Mouse (Mus musculus) inflammation-experienced regulatory T-cells (primary cell): ENCODE results near the gene Smarca1. TPM values are rescaled to one million over a fixed set of nuclear protein-coding genes. Genes with fewer than 3 reads are reported as not detected.

ENCODE experiments used
- polyA plus RNA-seq, 2 experiments: library from polyadenylated mRNA; unstranded; fragments of 100-300 nt; shearing (Covaris generic); gene quantifications; one replicate each; pipeline ENCODE4 v1.2.1; 2017

Smarca1 gene
- under 1 TPM in 1 of 2 experiments, not detected in 1; 0.11 TPM for polyA plus RNA-seq

DNA sequence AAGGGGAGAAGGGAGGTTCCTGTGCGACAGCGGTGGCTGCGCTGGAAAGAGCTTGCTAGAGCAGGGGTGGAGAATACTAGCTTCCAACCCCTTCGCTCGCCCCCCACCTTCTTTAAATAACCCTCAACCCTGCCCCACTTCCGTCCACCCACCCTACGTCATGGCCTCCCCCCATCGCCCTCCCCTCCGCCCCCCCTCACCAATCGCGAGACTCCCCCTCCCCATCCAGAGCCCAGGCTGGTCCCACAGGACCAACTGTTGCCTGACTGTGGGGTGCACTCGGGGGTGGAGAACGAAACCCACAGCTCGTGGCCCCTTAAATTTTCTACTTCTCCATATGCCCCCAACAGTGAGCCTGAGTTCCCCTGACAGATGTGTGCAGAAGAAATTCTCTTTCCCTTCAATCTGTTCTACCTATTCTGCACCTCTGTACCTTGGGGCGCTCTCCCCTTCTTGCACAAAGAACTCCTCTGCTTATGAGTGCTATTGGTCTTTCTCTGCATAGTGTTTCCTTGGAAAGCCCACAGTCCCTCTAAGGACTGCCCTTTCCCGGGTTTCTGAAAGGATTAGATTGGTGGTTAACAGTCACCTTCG lies at the start of gene Smarca1:
Gene Smarca1, minus strand, starts transcription at position 544 of the 594 bp plus-strand sequence.

DNA sequence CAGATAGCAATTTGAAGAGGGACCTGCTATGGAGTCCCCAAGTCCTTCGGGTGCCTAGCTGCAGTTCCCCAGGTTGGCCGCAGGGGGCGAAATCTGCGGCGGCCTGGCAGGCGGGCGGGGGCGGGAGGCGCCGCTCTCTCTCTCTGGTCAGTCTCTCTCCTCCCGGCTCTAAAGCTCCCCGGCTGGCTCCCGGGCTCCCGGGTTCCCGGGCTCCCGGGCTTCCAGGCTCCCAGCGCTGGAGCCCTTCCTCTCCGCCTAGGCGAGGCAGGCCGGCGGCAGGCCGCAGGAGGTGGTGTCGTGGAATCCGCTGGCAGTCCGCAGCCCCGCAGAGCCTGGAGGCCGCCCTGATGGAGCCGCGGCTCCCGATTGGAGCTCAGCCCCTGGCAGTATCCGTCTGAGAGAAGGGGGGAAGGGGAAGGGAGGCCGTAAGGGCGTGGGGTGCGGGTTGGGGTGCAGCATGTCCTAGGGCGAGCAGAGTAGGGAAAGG lies 19.6 kb upstream of the Smarca1 start, which contains the start of gene Ocrl:
Gene Ocrl, plus strand, starts transcription at position 82 of the 487 bp plus-strand sequence.

Other genes with a start within 250 kb of the Smarca1 start
- 10 to 100 TPM in 1 of 2 experiments, 1 to 10 TPM in 1; 9.9 to 10.8 TPM for gene Ocrl, start 19.4 kb upstream of the Smarca1 start, polyA plus RNA-seq
- gene Apln, start 141.9 kb upstream of the Smarca1 start, polyA plus RNA-seq: not detected
- gene Xpnpep2, start 215.8 kb upstream of the Smarca1 start, polyA plus RNA-seq: 1 to 10 TPM in 1 of 2 experiments, under 1 TPM in 1; 0.61 to 1.1 TPM